Comparison of ENCODE assay signal across 7 mouse cellular contexts in genomic region chr2:37702301-37703172, GRCm38 (mm10). TPM values are rescaled to one million over a fixed set of nuclear protein-coding genes. Genes with fewer than 3 reads are reported as not detected.
A peak's percentile ranks its signal among the peaks of the same experiment; 100 is the strongest.
DNase-seq lines count a peak whose midpoint lies in the region; ATAC-seq and TF ChIP-seq lines count a peak whose summit lies in the region.

No protein-coding gene starts in this region.

- TF ChIP-seq POLR2A in MEL (IDR thresholded peaks at IDR 0.05; ENCODE audit: control insufficient read depth in 1 of 2, insufficient read depth in 1 of 2, low read depth in 1 of 2, low read length in 2 of 2, poor library complexity in 1 of 2), result no peak
- TF ChIP-seq POLR2A in spleen, adult 2 months (IDR thresholded peaks at IDR 0.05; ENCODE audit: low read depth, low read length), result no peak

- under 1% methylated on average over 55 of the region's 70 CpGs for WGBS in heart, embryonic 15.5 days
- 1% methylated on average over 70 of the region's 70 CpGs for WGBS in spleen, adult 2 months

- peak overlapping the region; percentile 97 for H3K9ac ChIP-seq in MEL (ENCODE audit: control insufficient read depth, low read depth, low read length, poor library complexity, severe bottlenecking)
- H3K9ac ChIP-seq in heart, embryonic 15.5 days, result peak overlapping the region; percentile 97

- H3K4me3 ChIP-seq in MEL (ENCODE audit: control insufficient read depth in 1 of 2, insufficient read depth in 1 of 2, low read depth in 2 of 2, low read length in 2 of 2), result peak overlapping the region; percentile 95 to 96
- H3K4me3 ChIP-seq in heart, embryonic 15.5 days, result peak overlapping the region; percentile 70
- H3K4me3 ChIP-seq in megakaryocyte, embryonic 14.5 days (replicated peaks), result peak overlapping the region; percentile 97
- peak overlapping the region; percentile 87 for H3K4me3 ChIP-seq in spleen, adult 2 months (ENCODE audit: extremely low read depth, insufficient read depth, insufficient read length)

- H3K27me3 ChIP-seq in MEL (ENCODE audit: control insufficient read depth in 1 of 2, insufficient read depth in 2 of 2, low read length in 2 of 2), result peaks cover 4 to 6% of the 10 kb centered on the region in 2 experiments
- no peaks in the 10 kb centered on the region for H3K27me3 ChIP-seq in heart, embryonic 15.5 days
- peaks cover 23% of the 10 kb centered on the region for H3K27me3 ChIP-seq in megakaryocyte, embryonic 14.5 days (replicated peaks)
- H3K27me3 ChIP-seq in spleen, adult 2 months (ENCODE audit: control insufficient read depth, insufficient read depth, low read length), result peaks cover 2% of the 10 kb centered on the region; the same call in 1 of the 2 replicates

- TF ChIP-seq RAD21 in MEL (IDR thresholded peaks at IDR 0.05; ENCODE audit: low read depth, low read length), result no peak

- H3K79me2 ChIP-seq in MEL (ENCODE audit: control insufficient read depth, insufficient read depth, low read length, poor library complexity), result peaks cover 25% of the 10 kb centered on the region

- TF ChIP-seq EP300 in MEL (IDR thresholded peaks at IDR 0.05; ENCODE audit: low read depth in 1 of 2, low read length in 2 of 2), result no peak

- peak; percentile 15; the same call in 1 of the 2 replicates for ATAC-seq in erythroblast, adult 5-6 weeks (replicated peaks; ENCODE audit: low FRiP score, poor library complexity, severe bottlenecking)
- ATAC-seq in heart, embryonic 15.5 days (replicated peaks; ENCODE audit: insufficient number of reproducible peaks, insufficient read depth, low FRiP score, low read depth), result peak; percentile 47

- H3K36me3 ChIP-seq in MEL (ENCODE audit: control insufficient read depth in 1 of 2, insufficient read depth in 2 of 2, low read length in 2 of 2), result peaks cover 0 to 3% of the 10 kb centered on the region in 2 experiments; a peak in 2 of 4 replicates
- no peaks in the 10 kb centered on the region for H3K36me3 ChIP-seq in heart, embryonic 15.5 days
- no peaks in the 10 kb centered on the region for H3K36me3 ChIP-seq in megakaryocyte, embryonic 14.5 days (replicated peaks; ENCODE audit: low read length)
- no peaks in the 10 kb centered on the region for H3K36me3 ChIP-seq in spleen, adult 2 months (ENCODE audit: control insufficient read depth, insufficient read depth, low read length)

- peak; percentile 52 for DNase-seq in MEL (ENCODE audit: low read depth, low spot score)
- DNase-seq in adrenal gland, postnatal 4 days (ENCODE audit: low spot score in 2 of 2), result peak; percentile 26 to 39
- peak; percentile 50 to 55 for DNase-seq in layer of hippocampus, postnatal 10 days (ENCODE audit: low spot score in 2 of 2)
- peak in 1 of 2 experiments; percentile 48 for DNase-seq in spleen, adult 2 months (ENCODE audit: low read depth in 1 of 2, low spot score in 2 of 2)

- H3K9me3 ChIP-seq in MEL (replicated peaks; ENCODE audit: insufficient read depth, low read length), result no peaks in the 10 kb centered on the region
- H3K9me3 ChIP-seq in heart, embryonic 15.5 days (replicated peaks), result no peaks in the 10 kb centered on the region
- H3K9me3 ChIP-seq in megakaryocyte, embryonic 14.5 days, result no peaks in the 10 kb centered on the region

- no peak for TF ChIP-seq CTCF in MEL (IDR thresholded peaks at IDR 0.05 in 2 of 3, conservative IDR thresholded peaks at IDR 0.05 in 1 of 3; ENCODE audit: control insufficient read depth in 1 of 3, insufficient read depth in 1 of 3, low read depth in 2 of 3, low read length in 3 of 3, poor library complexity in 1 of 3, severe bottlenecking in 1 of 3)
- TF ChIP-seq CTCF in spleen, adult 2 months (IDR thresholded peaks at IDR 0.05; ENCODE audit: extremely low read depth, insufficient read depth, insufficient read length, insufficient replicate concordance), result no peak

- H3K4me1 ChIP-seq in MEL (ENCODE audit: control insufficient read depth in 1 of 2, insufficient read depth in 2 of 2, low read length in 2 of 2), result peaks cover 2 to 7% of the 10 kb centered on the region in 2 experiments; a peak in 3 of 4 replicates
- H3K4me1 ChIP-seq in heart, embryonic 15.5 days (replicated peaks), result peaks cover 17% of the 10 kb centered on the region
- peaks cover 37% of the 10 kb centered on the region for H3K4me1 ChIP-seq in megakaryocyte, embryonic 14.5 days
- peaks cover 7% of the 10 kb centered on the region; the same call in 1 of the 2 replicates for H3K4me1 ChIP-seq in spleen, adult 2 months (ENCODE audit: control insufficient read depth, insufficient read depth, insufficient read length)

- H3K27ac ChIP-seq in MEL (ENCODE audit: control insufficient read depth, low read depth, low read length), result peak overlapping the region; percentile 38; the same call in 1 of the 2 replicates
- H3K27ac ChIP-seq in heart, embryonic 15.5 days, result peak overlapping the region; percentile 88
- H3K27ac ChIP-seq in spleen, adult 2 months (ENCODE audit: insufficient read depth, low read length), result peak overlapping the region; percentile 73

- H3K4me2 ChIP-seq in heart, embryonic 15.5 days, result peak overlapping the region; percentile 90

TF ChIP-seq in MEL, 35 proteins besides CTCF, POLR2A, EP300 and RAD21:
- TF ChIP-seq UBTF (IDR thresholded peaks at IDR 0.05; ENCODE audit: borderline replicate concordance, insufficient read depth, low read depth, low read length) (0 out of 2 replicates have a peak, but pooled peaks have one; percentile 41), RCOR1 (IDR thresholded peaks at IDR 0.05; ENCODE audit: low read depth, low read length) (no peak), MYB (IDR thresholded peaks at IDR 0.05; ENCODE audit: low read depth, low read length) (peak; percentile 95), USF1 (IDR thresholded peaks at IDR 0.05; ENCODE audit: low read depth, low read length) (no peak), NELFE (IDR thresholded peaks at IDR 0.05; ENCODE audit: low read depth, low read length) (0 out of 2 replicates have a peak, but pooled peaks have one; percentile 35), HCFC1 (IDR thresholded peaks at IDR 0.05; ENCODE audit: low read depth, low read length) (peak; percentile 30)

RNA-seq across cellular contexts. Expression of gene Strbp, which starts 1.1 kb away (rescaled TPM):
- 30.6 and 38.8 TPM in 2 replicates for total RNA-seq in MEL (2012; rRNA removed)
- polyA plus RNA-seq in MEL (2012; ENCODE audit: insufficient read depth in 1 of 2, insufficient read length in 2 of 2, low read depth in 1 of 2, low replicate concordance in 2 of 2, missing spikeins in 1 of 2), result 100 to 1,000 TPM in 1 of 2 experiments, 10 to 100 TPM in 1; 59.8 to 123 TPM
- 10 to 100 TPM; 48.8 to 63.0 TPM for total RNA-seq in adrenal gland, postnatal 4 days (2021)
- total RNA-seq in erythroblast, adult 5-6 weeks (2015; ENCODE audit: low replicate concordance), result 8.4 and 11.9 TPM in 2 replicates
- 8.1 and 13.0 TPM in 2 replicates for total RNA-seq in erythroblast, adult 5-6 weeks (2017; ENCODE audit: low replicate concordance)
- polyA plus RNA-seq in heart, embryonic 15.5 days (2015; fragmentation: Nextera tagmentation; extraction: Ambion mirVana), result 23.4 and 24.5 TPM in 2 replicates
- 100 to 1,000 TPM; 177 to 197 TPM for total RNA-seq in layer of hippocampus, postnatal 10 days (2021)
- 0.10 and 3.3 TPM in 2 replicates for polyA plus RNA-seq in megakaryocyte, embryonic 14.5 days (2012; ENCODE audit: insufficient read depth, low replicate concordance)
- 4.8 and 6.7 TPM in 2 replicates for polyA plus RNA-seq in spleen, adult 2 months (2012; rRNA removed)

Comparison
In these comparisons a context has a peak if more than half of its experiments do, and no peak if none do; other contexts are left out.
1. H3K27ac ChIP-seq: peak in every context shown above with its lines; median percentile 88 in heart, embryonic 15.5 days; 73 in spleen, adult 2 months; 38 in MEL.